Mouse (Mus musculus): ENCODE results near the gene Gm21954.

Gene Gm21954

DNA sequence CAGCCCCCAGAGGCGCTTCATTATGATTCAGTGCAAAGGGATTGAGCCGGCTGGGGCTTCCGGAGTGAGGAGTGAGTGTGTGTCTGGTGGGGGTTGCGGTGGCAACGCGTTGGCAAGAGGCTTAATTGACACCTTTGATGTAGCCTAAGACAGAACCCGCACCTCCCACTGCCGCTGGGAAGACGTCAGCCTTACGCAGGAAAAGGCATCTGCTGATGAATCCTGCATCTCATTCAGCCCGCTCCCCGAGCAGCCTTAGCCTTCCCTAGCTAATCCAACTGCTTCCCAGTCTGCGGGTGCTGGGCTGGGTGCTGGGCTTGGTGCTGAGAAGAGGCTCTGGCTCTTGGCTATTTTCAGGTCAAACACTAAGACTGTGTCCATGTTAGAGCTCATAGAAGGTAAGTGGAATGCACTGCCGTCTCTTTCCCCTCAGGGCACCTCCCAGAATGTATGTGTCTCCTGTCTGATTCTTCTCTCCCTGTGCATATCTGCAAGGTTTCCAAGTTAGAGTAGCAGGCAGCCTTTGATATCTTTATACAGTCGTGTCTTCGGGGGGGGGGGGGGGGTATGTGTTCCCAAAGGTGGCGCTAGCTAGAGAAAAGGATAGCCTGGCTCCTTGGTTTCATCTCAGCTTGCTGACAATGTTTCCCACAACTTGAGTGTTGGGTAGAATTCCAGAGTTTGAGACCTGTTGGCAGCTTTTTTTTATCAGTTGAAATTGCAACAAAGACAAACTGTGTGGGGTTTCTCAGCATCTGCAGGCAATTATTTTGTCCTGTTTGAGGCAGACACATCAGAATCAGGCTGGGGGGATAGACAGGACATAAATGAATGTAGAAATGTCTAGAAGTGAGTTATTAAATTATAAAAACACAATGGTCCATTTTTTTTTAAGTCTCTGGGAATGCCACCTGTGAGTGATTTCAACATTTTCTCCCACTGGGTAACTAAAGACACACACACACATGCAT, 10.0 kb downstream of the Gm21954 start:
- peak; percentile 76 for DNase-seq

DNA sequence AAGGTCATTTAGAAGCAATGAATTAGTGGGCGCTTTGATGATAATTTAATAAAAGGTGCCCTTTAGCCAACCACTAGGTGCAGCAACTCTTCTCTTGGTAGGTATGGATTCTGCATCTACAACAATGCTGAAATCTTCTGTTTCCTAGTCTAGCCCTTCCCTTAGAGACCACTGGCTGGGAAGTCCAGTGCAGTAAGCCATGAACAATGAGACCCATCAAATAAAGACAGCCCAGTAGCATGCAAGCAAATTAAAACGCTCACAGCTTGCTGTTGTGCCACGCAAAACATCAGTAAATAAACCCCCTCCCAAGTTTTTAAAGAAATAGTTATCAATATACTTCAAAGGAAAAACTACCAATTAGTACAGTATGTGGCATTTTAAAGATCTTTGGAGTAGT, 10.9 kb downstream of the Gm21954 start:
- no peak for DNase-seq

DNA sequence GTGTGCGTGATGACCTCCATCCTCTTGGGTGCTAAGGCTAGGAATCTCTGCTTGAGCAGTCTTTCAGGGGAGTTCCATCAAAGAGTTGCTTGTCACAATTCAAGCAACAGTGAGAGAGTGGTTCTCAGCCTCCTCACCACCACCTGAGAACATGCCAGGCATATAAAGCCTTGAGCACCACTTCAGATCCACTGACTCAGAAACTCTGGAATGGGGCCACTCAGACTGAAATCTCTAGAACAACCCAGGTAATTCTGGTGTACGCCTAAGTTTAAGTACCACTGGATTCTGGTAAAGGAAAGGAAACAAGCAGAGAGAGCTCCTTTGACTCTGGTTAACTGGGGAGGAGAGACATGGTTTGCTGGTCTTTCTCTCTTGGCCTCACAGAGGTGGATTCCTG, 19.5 kb downstream of the Gm21954 start:
- no peak for DNase-seq

DNA sequence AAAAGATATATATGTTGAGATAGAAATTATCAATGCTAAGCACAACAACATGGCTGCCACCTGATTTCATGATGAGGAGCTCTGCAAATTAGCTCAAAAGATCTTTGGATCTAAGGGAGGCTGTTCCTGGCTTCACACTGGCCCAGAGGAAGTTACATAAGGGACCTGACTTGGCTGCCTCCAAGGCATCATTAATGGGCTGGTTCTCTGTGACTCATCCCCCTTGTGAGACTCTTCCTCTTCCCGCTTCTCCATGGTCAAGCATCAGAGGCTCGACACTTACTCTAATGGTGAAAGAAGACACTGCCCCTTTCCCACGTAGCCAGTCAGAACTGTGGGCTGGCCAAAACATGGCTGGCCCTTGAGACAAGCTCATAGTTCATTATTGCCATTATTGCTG, 20.1 kb downstream of the Gm21954 start:
- DNase-seq: no peak

DNA sequence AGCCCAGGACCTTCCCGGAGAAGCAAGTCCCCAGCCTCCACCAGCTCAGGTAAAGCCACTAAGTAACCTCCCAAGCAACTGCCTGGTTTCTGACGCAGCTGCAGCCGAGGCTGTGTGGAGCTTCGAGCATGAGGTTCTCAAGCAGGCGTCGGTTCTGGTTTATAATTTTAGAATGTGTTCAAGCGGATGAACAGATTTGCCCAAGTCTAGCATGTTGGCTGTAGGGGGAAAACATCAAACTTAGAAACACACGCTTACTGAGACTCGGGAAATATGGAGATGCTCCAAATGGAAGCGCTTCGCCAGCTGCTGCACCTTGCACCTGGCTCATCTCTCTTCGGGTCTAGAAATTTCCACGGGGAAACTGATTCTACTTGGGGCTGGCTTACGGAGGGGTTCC, 21.0 kb downstream of the Gm21954 start:
- no peak for DNase-seq

DNA sequence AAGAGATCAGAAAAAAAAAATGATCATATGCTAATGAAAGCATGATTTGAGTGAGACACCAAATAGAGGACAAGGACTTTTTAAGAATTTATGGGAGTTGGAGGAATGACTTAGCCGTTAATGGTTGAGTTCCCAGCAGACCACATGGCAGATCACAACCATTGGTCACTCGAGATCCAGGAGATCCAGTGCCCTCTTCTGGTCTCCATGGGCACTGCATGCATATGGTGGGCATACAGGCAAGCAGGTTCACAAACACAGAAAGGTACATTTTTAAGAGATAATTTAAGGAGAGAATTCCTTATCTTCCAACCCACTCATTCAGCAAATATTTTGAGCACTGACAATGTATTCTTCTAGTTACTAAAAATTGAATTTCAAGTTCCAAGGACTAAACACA, 22.9 kb downstream of the Gm21954 start:
- no peak for DNase-seq

DNA sequence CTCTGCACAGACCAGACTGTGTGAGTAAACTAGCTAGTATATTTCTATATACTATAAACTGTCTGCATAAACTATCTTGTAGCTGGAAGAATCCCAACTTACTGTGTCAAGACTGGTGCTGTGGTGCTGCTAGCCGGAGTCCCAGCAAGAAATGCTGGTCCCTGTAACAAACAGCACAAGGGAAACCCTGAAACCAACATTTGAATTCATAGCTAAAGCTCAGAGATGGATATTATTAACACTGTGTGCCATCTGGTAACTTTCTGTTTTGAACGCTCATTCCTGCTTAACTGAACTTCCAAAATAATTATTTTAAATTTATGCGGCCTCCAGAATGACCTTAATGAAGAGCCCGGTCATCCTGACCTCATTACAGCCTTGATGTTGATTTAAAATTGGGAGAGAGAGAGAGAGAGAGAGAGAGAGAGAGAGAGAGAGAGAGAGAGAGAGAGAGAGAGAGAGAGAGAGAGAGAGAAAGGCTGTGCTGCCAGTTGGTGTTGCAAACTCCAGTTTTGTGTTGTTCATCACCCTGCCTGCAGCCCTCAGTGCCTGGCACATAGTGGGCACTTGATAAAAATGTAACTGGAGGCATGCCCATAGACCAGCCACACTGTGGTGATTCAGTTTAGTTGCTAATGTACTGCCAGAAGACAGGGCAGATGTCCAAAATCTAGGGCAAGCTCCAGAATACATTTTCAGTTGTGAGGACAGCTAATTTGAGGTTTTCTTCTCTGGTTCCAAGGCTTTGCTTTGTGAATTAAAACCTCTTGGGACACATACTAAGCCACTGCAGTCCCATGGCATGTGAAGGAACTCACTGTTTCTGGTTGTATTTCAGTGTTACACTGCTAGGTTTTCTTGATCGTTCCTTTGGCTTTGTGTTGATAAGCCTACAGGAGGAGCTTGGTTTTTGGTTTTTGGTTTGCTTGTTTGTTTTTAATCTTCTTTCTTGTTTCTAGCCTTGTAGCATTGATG, 24.2 kb downstream of the Gm21954 start:
- peak; percentile 67 for DNase-seq

DNA sequence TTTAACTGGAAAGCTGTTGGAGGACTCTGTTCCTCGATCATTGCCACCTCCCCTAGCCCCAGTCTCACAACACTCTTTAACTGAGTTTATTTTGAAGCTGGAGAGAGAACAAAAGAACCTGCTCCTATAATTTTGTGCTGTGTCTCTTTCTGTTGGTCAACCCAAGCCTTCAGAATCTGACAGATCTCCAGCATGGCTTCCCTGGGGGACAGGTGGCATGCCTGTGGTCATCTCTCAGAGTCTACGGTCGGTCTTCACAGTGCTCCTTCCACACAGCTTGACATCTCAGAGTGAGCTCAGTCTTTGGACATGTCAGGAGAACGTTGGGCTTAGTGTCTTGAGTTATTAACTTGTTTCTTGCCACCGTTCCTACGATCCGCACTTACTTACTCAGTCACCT, 25.3 kb downstream of the Gm21954 start:
- no peak for DNase-seq

DNA sequence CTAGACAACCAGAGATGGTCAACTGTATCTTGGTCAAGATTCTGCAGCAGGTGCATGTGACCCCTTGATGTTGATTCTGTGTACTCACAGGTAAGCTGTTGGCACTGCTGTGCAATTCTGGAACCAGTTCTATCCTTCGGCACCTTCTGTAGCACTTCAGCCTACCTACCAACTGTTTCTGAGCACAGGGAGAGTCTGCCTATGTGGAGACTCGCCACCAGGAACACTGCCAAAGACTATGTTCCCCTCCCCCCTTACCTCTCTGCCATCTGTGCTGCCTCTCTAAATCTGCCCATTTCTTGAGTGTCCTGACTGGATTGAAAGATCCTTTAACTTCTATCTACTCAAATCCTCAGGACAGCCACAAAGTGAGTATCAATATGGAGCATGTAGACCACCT, 28.3 kb downstream of the Gm21954 start:
- DNase-seq: peak; percentile 72

DNA sequence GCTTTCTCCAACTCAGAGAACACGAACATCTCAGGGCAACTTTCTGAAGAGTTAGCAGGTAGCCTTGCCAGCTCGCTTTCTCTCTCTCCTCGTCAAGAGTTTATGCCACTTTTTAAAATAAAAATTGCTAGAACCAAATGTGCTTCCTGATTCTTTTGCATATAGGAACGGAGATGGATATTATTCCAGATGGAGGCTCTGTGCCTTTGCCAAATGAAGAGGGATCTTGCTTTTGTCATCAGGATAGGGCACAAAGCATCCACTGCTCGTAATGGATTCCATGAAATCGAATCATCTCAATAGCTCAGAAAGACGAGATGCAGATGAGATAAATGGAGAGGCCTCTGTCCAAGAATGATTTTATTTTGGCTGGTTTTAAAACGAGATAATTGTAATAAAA, 28.7 kb downstream of the Gm21954 start:
- no peak for DNase-seq

DNA sequence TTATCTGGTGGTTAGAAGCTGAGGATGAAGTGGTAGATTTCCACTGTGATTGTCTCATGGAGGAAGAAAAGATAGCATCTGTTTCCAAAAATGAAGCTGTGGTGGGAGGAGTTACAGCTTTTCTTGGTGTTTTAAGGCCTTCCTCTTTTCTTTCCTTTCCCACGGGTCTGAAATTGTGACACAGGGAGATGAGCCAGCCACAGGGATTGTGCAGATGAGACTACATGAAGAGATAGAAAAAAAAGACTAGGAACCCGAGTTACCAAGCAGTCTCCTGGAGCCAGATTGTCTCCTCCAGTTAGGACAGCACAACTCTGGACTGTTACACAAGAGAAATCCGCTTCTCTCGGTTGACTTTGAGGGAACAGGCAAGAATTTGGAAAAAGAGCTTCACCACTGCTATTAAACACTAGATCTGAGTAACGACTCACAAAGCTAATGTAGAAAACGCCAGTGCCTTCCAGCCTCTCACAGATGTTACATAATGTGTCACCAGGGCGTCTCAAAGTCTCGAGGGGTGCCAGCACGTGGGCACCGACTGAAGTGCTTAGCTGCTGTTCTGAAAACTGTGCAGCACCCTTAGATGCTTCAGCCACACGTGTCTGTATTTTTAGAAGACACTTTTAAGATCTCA, 29.9 kb downstream of the Gm21954 start:
- no peak for DNase-seq

DNA sequence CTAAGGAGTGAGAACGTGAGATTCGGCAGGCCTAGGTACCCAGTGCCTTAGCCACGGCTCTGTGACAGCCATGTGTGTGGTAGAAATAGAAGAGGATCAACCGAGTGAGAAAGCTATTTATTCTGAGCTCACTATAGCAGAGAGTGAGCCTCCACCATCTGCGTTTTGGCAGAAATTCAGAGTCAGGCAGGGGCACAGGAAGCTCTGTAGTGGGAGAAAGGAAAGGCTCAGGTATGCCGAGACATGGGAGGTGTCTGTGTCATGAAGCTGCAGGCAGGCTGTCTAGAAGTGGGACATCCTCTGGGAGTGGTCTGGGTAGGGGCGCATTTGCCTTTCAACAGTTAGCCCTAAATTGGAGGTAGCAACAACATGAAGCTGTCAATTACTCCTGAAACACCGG, 31.7 kb downstream of the Gm21954 start:
- DNase-seq: peak; percentile 54

DNA sequence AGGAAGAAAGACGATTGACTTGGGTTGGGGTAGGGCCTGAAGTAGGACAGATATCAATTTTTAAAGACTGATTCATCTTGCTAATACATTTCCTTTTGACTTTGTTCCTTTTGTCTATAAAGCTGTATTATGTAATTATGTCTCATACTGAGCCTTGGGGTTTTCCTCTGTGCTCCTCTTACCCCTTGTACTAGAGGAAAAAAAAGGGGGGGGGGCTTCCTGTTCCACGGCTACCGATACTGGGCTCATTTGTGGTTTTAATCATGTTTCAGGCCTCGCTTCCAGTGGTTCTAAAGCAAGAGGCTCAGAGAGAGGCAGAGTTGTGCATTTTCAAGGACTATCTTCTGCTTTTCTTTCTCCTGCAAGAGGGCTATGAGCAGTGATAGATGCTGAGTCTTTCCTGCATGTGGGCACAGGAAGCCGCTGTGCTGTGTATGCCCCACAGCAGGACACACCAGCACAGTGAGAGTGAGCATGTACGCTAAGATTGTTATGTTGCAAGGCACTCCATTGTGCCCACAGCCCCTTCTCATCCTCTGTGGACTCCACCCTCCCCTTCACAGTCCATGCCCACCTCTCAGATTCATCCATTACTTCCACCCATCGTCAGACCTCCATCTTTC, 33.1 kb downstream of the Gm21954 start:
- no peak for DNase-seq

DNA sequence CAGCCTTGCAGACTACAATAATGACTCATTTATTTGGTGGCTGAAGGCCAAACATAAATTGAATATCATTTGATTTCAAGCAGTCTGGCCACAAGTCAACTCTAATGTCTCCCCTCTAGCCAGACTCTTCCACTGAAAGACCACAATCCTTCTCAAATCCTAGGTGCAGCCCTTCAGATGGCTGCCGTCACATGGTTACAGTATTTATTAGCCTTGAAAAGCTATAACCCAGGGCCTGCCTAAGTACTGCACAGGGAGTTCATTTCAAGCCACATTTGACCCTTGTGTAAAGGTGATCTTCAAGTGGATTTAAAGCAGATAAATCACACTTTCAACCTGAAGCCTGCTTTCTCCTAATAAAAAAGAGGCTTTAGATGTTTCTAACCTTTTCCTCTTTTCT, 37.7 kb downstream of the Gm21954 start:
- no peak for DNase-seq

DNA sequence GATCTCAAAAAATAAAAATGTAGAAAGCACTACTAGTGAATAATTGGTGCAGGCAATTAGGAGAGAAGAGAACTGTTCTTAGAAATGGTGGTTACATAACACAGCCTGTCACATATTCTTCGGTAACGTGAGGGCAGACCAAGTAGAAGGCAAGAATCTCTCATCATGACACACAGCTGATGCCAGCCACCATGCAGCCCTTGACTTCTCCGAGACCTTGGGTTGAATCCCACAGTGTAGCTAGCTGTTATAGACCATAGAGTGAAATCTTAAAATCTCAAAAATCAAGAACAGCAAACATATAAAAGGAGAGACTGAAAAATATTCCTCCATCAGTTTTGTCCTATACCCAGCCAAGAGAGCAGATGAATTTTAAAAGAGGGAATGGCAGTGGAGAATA, 40.8 kb downstream of the Gm21954 start:
- no peak for DNase-seq

DNA sequence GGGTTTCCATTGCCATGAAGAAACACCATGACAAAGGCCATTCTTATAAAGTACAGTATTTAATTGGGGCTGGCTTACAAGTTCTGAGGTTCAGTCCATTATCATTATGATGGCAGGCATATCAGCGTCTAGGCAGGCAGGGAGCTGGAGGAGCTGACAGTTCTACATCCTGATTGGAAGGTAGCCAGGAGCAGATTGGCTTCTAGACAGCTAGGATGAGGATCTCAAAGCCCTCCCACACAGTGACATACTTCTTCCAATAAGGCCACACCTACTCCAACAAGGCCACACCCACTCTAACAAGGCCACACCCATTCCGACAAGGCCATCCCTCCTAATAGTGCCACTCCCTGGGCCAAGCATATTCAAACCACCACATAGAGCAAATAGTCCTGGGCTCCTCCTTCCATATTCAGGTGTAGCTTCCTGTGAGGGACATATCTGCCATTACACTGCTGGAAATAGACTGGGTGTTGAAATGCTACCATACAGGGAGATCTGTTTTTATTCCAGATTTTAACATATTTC, 41.9 kb downstream of the Gm21954 start:
- DNase-seq: no peak

DNA sequence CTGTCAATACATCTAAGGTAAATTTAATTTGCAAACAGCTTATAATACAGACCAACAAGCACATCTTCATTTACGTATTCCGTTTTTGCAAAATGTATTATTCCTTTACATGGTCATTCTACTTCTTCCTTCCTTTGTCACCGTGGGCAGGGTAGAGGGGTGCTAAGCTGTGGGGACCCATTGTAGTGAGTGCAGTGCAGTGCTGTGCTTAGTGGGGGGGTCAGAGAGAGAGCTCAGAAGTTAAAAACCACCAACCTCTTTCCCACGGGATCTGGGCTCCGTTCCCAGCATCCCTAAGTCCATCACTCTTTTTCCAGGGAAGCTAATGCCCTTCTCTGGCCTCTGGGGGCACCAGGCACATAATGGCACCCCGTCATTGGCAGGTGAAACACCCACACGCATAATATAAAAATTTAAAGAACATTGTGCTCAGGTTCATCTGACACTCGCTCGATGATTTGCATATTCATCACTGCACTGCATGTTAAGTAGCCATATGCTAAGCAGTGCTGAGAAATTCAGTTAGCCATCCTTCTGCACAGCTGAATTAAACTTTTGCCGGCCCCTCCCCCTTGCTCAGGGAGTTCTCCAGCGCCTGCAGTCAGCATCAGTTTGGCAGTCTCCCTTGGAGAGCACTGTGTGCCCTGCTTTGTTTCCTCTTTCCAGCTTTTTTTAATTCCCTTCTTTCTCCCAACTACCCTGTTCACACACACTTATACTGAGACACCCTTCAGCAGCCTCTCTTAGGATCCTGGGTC, 48.2 kb downstream of the Gm21954 start:
- DNase-seq: no peak

DNA sequence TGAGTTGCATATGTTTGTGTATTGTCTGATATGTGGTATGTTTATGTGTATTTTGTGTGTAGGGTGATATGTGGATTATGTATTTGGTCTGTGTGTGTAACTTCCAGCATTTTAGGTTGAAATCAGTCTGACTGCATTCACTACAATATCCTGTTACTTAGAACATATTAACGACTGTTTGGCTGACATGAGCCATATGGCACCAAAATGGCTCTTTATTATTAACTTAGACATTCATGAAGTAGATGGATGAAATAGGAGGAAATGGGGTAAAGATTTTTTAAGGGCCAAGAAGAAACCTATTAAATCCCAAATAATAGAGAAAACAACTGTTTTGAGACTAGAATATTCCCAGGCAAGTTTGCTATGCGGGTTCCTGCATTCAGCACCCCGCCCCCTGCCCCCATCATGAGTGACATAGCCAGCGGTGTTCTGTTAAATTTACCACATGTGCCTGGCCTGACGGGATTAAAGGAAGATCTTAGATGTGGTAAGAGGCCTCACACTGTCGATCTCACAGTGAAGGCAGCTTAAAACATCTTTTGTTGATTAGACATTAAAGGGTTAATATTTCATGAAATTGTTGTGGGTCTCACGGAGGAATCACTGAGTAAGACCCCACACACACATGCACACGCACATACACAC, 51.5 kb downstream of the Gm21954 start:
- no peak for DNase-seq

DNA sequence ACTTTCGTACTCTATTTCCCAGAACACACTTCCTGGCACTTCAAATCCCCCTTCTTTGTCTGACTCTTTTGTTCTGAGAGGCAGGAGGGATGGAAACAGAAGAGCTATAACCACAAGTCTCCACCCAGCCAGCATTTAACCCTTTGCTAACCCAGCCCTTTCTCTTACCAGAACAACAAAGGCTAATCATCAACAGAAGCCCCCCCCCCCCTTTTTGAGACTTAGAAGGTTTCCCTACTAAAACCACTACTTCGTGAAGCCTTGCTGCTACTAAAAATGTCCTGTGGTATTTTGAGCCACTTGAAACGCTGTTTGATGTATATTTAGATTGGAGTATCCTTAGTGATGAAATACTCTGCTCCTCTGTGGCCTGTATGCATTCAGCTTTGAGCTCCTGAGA, 52.7 kb downstream of the Gm21954 start:
- DNase-seq: no peak

DNA sequence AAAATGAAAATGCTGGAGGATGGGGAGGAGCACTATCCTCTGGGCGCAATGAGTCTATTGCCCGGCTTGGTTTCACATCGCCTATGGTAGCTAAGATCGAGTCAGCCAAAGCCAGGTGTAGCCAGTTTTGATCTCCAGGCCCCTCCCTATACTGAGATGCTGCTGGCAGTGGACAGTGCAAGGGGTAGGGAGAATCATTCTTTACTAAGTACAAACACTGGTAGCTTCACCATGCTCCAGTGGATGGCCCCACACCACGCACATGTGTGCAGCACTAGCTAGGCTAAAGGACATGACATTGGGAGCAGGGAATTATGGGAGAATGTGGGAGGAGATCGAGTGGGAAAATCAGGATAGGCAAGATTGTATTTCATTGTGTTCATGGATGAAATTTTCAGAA, 53.2 kb downstream of the Gm21954 start:
- DNase-seq: no peak

DNA sequence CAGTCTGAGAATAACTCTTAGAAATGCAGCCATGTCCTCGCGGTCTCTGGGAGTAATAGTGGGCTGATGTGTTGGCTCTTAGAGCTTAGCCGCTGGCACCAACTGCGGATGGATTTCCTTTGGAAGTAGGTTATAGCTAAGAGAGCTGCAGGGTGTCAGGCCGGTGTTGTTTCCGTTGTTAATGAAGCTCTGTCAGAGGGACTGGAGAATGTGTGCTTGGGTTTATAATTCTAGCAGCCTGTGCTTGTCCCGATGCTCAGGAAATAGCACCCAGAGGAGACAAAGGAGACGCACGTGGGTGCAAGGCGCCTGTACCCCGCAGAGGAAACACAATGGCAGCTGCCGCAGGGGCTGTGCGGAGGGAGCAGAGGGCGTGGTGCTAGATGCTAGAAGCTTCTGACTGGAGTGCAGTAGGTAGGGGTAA, 56.5 kb downstream of the Gm21954 start:
- DNase-seq: peak; percentile 19
